Mouse (Mus musculus): ENCODE results near the gene Zfyve21. TPM values are rescaled to one million over a fixed set of nuclear protein-coding genes. Genes with fewer than 3 reads are reported as not detected.

Zfyve21 gene
- polyA plus RNA-seq, 1 experiment, result 16.7 TPM

GRCm38 (mm10) chr12:111814769-111815762 lies 1.1 kb downstream of the Zfyve21 start:
- peaks cover 82% of the 10 kb centered on the region for H3K4me1 ChIP-seq
- H3K4me3 ChIP-seq (replicated peaks), result peak overlapping the region; percentile 96
- H3K9me3 ChIP-seq, result no peaks in the 10 kb centered on the region
- H3K36me3 ChIP-seq (replicated peaks; ENCODE audit: low read length), result peaks cover 36% of the 10 kb centered on the region
- TF ChIP-seq FLI1 (IDR thresholded peaks at IDR 0.05; ENCODE audit: low read length) (no peak), GATA1 (IDR thresholded peaks at IDR 0.05; ENCODE audit: borderline replicate concordance, low read length) (no peak)
- no peaks in the 10 kb centered on the region for H3K27me3 ChIP-seq (replicated peaks)

GRCm38 (mm10) chr12:111816528-111816927 lies 2.6 kb downstream of the Zfyve21 start:
- H3K4me1 ChIP-seq, result peaks cover 80% of the 10 kb centered on the region
- H3K36me3 ChIP-seq (replicated peaks; ENCODE audit: low read length), result peaks cover 36% of the 10 kb centered on the region
- H3K4me3 ChIP-seq (replicated peaks), result no peak overlapping the region

GRCm38 (mm10) chr12:111816967-111817366 lies 3.0 kb downstream of the Zfyve21 start:
- Histone ChIP-seq H3K36me3 (replicated peaks; ENCODE audit: low read length) (peaks cover 40% of the 10 kb centered on the region), H3K4me1 (peaks cover 80% of the 10 kb centered on the region), H3K4me3 (replicated peaks) (no peak overlapping the region), H3K27me3 (replicated peaks) (no peaks in the 10 kb centered on the region), H3K9me3 (no peaks in the 10 kb centered on the region)
- no peak for TF ChIP-seq GATA1 (IDR thresholded peaks at IDR 0.05; ENCODE audit: borderline replicate concordance, low read length)
- TF ChIP-seq FLI1 (IDR thresholded peaks at IDR 0.05; ENCODE audit: low read length), result no peak

More at GRCm38 (mm10) chr12:111816528-111816927, 2.6 kb downstream of the Zfyve21 start:
- TF ChIP-seq FLI1 (IDR thresholded peaks at IDR 0.05; ENCODE audit: low read length) (no peak), GATA1 (IDR thresholded peaks at IDR 0.05; ENCODE audit: borderline replicate concordance, low read length) (no peak)
- Histone ChIP-seq H3K9me3 (no peaks in the 10 kb centered on the region), H3K27me3 (replicated peaks) (no peaks in the 10 kb centered on the region)

- no peak overlapping the region for H3K4me3 ChIP-seq (replicated peaks)
- no peaks in the 10 kb centered on the region for H3K9me3 ChIP-seq
- peaks cover 50% of the 10 kb centered on the region for H3K36me3 ChIP-seq (replicated peaks; ENCODE audit: low read length)
- H3K4me1 ChIP-seq, result peaks cover 75% of the 10 kb centered on the region
- H3K27me3 ChIP-seq (replicated peaks), result no peaks in the 10 kb centered on the region
- no peak for TF ChIP-seq FLI1 (IDR thresholded peaks at IDR 0.05; ENCODE audit: low read length)
- no peak for TF ChIP-seq GATA1 (IDR thresholded peaks at IDR 0.05; ENCODE audit: borderline replicate concordance, low read length)
Observed at GRCm38 (mm10) chr12:111817991-111818390, 4.0 kb downstream of the Zfyve21 start.

DNA sequence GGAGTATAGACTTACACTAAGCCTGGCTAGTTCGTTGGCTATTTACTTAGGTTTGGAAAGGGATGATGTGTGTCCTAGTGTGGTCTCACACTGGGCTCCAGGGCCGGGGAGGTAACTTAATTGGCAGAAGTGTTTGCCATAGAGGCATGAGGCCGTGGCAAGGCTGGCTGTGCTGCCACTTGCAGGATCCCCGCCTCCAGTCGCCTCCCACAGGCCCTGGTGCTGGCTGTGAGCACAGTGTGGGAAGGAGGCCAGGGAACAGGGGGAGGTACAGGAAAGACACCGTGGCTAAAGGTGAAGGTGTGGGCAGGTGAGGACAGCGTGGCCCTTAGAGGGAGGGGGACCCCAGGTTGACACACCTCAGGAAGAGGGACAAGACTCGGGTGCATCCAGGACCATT lies 6.0 kb downstream of the Zfyve21 start:
- H3K9me3 ChIP-seq, result no peaks in the 10 kb centered on the region
- TF ChIP-seq GATA1 (IDR thresholded peaks at IDR 0.05; ENCODE audit: borderline replicate concordance, low read length) (no peak), FLI1 (IDR thresholded peaks at IDR 0.05; ENCODE audit: low read length) (no peak)
- peaks cover 69% of the 10 kb centered on the region for H3K36me3 ChIP-seq (replicated peaks; ENCODE audit: low read length)
- peaks cover 66% of the 10 kb centered on the region for H3K4me1 ChIP-seq
- peak overlapping the region; percentile 2 for H3K4me3 ChIP-seq (replicated peaks)
- no peaks in the 10 kb centered on the region for H3K27me3 ChIP-seq (replicated peaks)

DNA sequence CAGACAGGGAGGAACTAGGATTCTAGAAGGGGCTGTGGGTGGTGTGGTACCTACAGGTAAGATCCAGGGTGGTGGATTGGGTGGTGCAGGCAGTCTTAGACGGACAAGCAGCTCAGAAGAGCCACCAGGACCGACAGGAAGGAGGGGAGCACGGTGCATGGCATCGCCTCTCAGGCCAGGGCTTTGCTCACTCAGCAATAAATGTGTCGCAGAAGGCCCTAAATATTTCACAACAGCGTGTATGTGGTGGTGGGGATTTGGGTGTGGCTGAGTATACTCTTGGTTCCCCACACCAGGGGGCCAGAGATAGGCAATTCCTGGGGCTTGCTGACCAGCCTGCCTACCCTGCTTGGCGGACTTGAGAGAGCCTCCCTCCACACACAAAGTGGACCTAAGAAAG lies 6.7 kb downstream of the Zfyve21 start:
- H3K4me3 ChIP-seq (replicated peaks), result no peak overlapping the region
- H3K4me1 ChIP-seq, result peaks cover 59% of the 10 kb centered on the region
- H3K36me3 ChIP-seq (replicated peaks; ENCODE audit: low read length), result peaks cover 77% of the 10 kb centered on the region

GRCm38 (mm10) chr12:111821931-111822330 lies 8.0 kb downstream of the Zfyve21 start:
- H3K36me3 ChIP-seq (replicated peaks; ENCODE audit: low read length), result peaks cover 88% of the 10 kb centered on the region
- H3K27me3 ChIP-seq (replicated peaks), result no peaks in the 10 kb centered on the region
- peaks cover 56% of the 10 kb centered on the region for H3K4me1 ChIP-seq
- H3K4me3 ChIP-seq (replicated peaks), result no peak overlapping the region
- no peaks in the 10 kb centered on the region for H3K9me3 ChIP-seq
- TF ChIP-seq GATA1 (IDR thresholded peaks at IDR 0.05; ENCODE audit: borderline replicate concordance, low read length) (no peak), FLI1 (IDR thresholded peaks at IDR 0.05; ENCODE audit: low read length) (no peak)

More for the DNA sequence above, 6.7 kb downstream of the Zfyve21 start:
- Histone ChIP-seq H3K27me3 (replicated peaks) (no peaks in the 10 kb centered on the region), H3K9me3 (no peaks in the 10 kb centered on the region)
- no peak for TF ChIP-seq GATA1 (IDR thresholded peaks at IDR 0.05; ENCODE audit: borderline replicate concordance, low read length)
- TF ChIP-seq FLI1 (IDR thresholded peaks at IDR 0.05; ENCODE audit: low read length), result no peak

DNA sequence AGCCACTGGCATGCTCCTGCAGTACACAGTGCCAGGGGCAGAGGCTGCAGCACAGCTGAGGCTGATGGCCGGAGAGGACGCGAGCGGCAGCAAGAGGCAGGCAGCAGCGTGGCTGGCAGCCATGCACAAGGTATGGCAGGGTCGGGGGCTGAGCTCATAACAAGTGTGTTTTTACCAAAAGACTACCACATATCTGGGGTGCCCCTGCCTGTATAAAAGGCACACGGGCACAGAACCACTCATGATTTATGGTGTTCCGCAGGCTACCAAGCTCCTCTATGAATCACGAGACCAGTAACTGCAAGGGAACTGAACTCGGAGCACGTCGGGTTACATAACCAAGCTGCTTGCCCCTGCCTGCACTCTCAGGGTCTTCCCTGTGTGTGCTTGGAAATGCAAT lies 13.6 kb downstream of the Zfyve21 start:
- H3K4me3 ChIP-seq (replicated peaks), result no peak overlapping the region
- no peaks in the 10 kb centered on the region for H3K27me3 ChIP-seq (replicated peaks)
- peaks cover 21% of the 10 kb centered on the region for H3K4me1 ChIP-seq
- TF ChIP-seq FLI1 (IDR thresholded peaks at IDR 0.05; ENCODE audit: low read length) (no peak), GATA1 (IDR thresholded peaks at IDR 0.05; ENCODE audit: borderline replicate concordance, low read length) (no peak)
- H3K9me3 ChIP-seq, result no peaks in the 10 kb centered on the region
- H3K36me3 ChIP-seq (replicated peaks; ENCODE audit: low read length), result peaks cover 100% of the 10 kb centered on the region

DNA sequence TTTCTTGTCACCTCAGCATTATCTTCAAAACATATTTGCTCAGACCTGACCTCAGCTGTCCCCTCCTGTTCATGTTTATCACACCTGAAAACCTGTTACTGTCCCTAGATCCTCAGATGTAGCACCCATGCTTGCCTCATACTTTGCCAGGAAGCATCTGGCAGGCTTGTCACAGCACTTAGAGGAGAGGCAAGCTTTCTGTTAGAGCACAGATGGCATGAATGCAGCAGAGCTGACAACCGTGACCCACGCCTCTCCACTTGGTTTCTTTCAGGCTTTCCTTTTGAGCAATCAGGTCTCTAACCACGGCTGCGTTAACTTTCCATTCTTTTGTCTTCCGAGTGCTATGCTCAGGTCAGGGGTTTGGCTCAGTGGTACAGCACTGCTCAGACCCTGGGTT lies 15.5 kb downstream of the Zfyve21 start:
- peaks cover 21% of the 10 kb centered on the region for H3K4me1 ChIP-seq
- TF ChIP-seq GATA1 (IDR thresholded peaks at IDR 0.05; ENCODE audit: borderline replicate concordance, low read length) (no peak), FLI1 (IDR thresholded peaks at IDR 0.05; ENCODE audit: low read length) (no peak)
- H3K36me3 ChIP-seq (replicated peaks; ENCODE audit: low read length), result peaks cover 100% of the 10 kb centered on the region
- no peak overlapping the region for H3K4me3 ChIP-seq (replicated peaks)
- no peaks in the 10 kb centered on the region for H3K27me3 ChIP-seq (replicated peaks)
- no peaks in the 10 kb centered on the region for H3K9me3 ChIP-seq

GRCm38 (mm10) chr12:111829954-111830353 lies 16.0 kb downstream of the Zfyve21 start:
- no peaks in the 10 kb centered on the region for H3K9me3 ChIP-seq
- H3K4me1 ChIP-seq, result peaks cover 21% of the 10 kb centered on the region
- no peaks in the 10 kb centered on the region for H3K27me3 ChIP-seq (replicated peaks)
- H3K36me3 ChIP-seq (replicated peaks; ENCODE audit: low read length), result peaks cover 100% of the 10 kb centered on the region
- no peak overlapping the region for H3K4me3 ChIP-seq (replicated peaks)
- TF ChIP-seq FLI1 (IDR thresholded peaks at IDR 0.05; ENCODE audit: low read length) (no peak), GATA1 (IDR thresholded peaks at IDR 0.05; ENCODE audit: borderline replicate concordance, low read length) (no peak)
